Mouse (Mus musculus) hindbrain, embryonic 10.5 days (tissue): Measurements from ENCODE around the gene Gm6614. TPM values are rescaled to one million over a fixed set of nuclear protein-coding genes. Genes with fewer than 3 reads are reported as not detected.
"Not testable (repeated sequence)": the region's sequence is repeated elsewhere in the genome, so short reads cannot be mapped to it uniquely, and the experiment has no call there.

Experiments
- DNase-seq: peaks from one replicate; pipeline ENCODE4 v3.0.0-alpha.2; 2017; ENCODE audit warnings: low spot score
- H3K27ac ChIP-seq: fragments of 300-500 bp; sonication (generic); 2 replicates; pipeline ENCODE4 v1.5.1; 2016; ENCODE audit warnings: mild to moderate bottlenecking, moderate library complexity
- H3K27me3 ChIP-seq: fragments of 300-500 bp; sonication (generic); 2 replicates; pipeline ENCODE4 v1.6.1; 2016; ENCODE audit warnings: mild to moderate bottlenecking; ENCODE audit not compliant: poor library complexity, insufficient read depth, severe bottlenecking
- H3K36me3 ChIP-seq: fragments of 300-500 bp; sonication (generic); 2 replicates; pipeline ENCODE4 v1.6.1; 2016; ENCODE audit warnings: mild to moderate bottlenecking, moderate library complexity
- H3K4me1 ChIP-seq: fragments of 300-500 bp; sonication (generic); replicated peaks from 2 replicates; pipeline ENCODE4 v1.6.1; 2016; ENCODE audit warnings: mild to moderate bottlenecking
- H3K4me3 ChIP-seq: fragments of 300-500 bp; sonication (generic); 2 replicates; pipeline ENCODE4 v1.5.1; 2016; ENCODE audit warnings: mild to moderate bottlenecking, moderate library complexity
- H3K9me3 ChIP-seq: fragments of 300-500 bp; sonication (generic); 2 replicates; pipeline ENCODE4 v1.6.1; 2016; ENCODE audit warnings: mild to moderate bottlenecking, moderate library complexity
- WGBS: fragments of 180-500 bp; shearing (Covaris S2); methylation state at CpG from one replicate; pipeline ENCODE4 v1.1.7; 2016; 5-methylcytosine and 5-hydroxymethylcytosine counted together
- polyA plus RNA-seq: library from polyadenylated mRNA; unstranded; fragments of >200 nt; fragmentation: Nextera tagmentation; extraction: Ambion mirVana; gene quantifications from 2 replicates; pipeline ENCODE4 v1.2.1, GENCODE M21; 2016

Gene Gm6614
- polyA plus RNA-seq, result not detected in 2 replicates

GRCm38 (mm10) chr6:142011364-142011955 is at the start of gene Gm6614:
Gene Gm6614, minus strand, starts transcription at chr6:142011414.
- Histone ChIP-seq H3K4me1 (no peaks in the 10 kb centered on the region), H3K9me3 (no peaks in the 10 kb centered on the region), H3K27ac (no peak within 1 kb of the TSS), H3K4me3 (no peak within 1 kb of the TSS), H3K27me3 (no peaks in the 10 kb centered on the region), H3K36me3 (no peaks in the 10 kb centered on the region)
- DNase-seq, result no peak
- 91% methylated on average over 4 of the region's 4 CpGs for WGBS

GRCm38 (mm10) chr6:142058281-142058680 is 47.1 kb upstream of the Gm6614 start:
- not testable (repeated sequence) for H3K27me3 ChIP-seq, H3K4me1 ChIP-seq, H3K27ac ChIP-seq, H3K4me3 ChIP-seq, H3K9me3 ChIP-seq, H3K36me3 ChIP-seq, DNase-seq
- 88% methylated on average over 3 of the region's 3 CpGs for WGBS

DNA sequence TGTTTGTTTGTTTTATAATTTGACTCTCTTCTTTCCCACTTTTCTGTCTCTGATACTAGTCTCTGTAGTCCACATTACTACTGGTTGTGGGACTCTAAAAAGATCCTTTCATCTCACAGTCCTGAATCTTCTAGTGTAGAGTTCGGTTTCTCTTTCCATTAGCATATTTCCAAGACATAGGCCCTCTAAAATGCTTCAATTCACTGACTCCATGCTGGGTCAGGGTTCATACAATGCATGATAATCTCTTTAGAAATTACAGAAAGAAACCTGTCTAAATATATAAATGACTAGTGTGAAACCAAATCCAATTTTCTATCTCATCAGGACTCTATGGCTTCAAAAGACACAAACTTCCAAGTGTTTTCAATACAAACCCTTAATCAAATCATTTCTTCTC is 36.5 kb upstream of the Gm6614 start:
- Histone ChIP-seq H3K36me3 (no peaks in the 10 kb centered on the region), H3K4me1 (no peaks in the 10 kb centered on the region), H3K9me3 (no peaks in the 10 kb centered on the region), H3K27me3 (no peaks in the 10 kb centered on the region), H3K27ac (no peak overlapping the region), H3K4me3 (no peak overlapping the region)
- no peak for DNase-seq
- WGBS, result 74% methylated on average over 1 of the region's 1 CpGs

GRCm38 (mm10) chr6:142045746-142046145 is 34.5 kb upstream of the Gm6614 start:
- no peak for DNase-seq
- no peaks in the 10 kb centered on the region for H3K36me3 ChIP-seq
- no peak overlapping the region for H3K4me3 ChIP-seq
- H3K27me3 ChIP-seq, result no peaks in the 10 kb centered on the region
- H3K4me1 ChIP-seq, result no peaks in the 10 kb centered on the region
- 97% methylated on average over 2 of the region's 2 CpGs for WGBS
- no peaks in the 10 kb centered on the region for H3K9me3 ChIP-seq
- H3K27ac ChIP-seq, result no peak overlapping the region

DNA sequence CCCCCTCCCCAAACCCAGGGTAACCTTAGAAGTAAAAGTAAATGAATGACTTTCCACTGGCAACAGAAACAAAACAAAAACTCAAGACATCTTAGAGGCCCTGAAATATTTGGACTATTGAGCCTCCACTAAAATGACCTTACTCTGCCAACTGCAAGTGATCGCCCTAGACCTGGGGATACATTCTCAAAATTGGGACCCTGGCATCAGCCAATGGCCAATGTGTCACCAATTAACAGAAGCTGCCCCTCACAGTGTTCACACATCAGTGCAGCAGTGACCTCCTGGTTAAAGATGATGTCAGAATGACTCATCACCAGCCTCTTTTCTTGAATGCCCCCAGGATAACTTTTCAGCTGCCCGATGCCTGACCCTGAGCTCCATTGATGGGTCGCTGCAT is 30.7 kb upstream of the Gm6614 start:
- H3K4me1 ChIP-seq, result no peaks in the 10 kb centered on the region
- WGBS, result 89% methylated on average over 3 of the region's 3 CpGs
- no peaks in the 10 kb centered on the region for H3K36me3 ChIP-seq
- no peak for DNase-seq
- H3K9me3 ChIP-seq, result no peaks in the 10 kb centered on the region
- H3K4me3 ChIP-seq, result no peak overlapping the region
- H3K27ac ChIP-seq, result no peak overlapping the region
- no peaks in the 10 kb centered on the region for H3K27me3 ChIP-seq

GRCm38 (mm10) chr6:142040306-142041175 is 29.3 kb upstream of the Gm6614 start:
- DNase-seq, result peak; percentile 32
- no peak overlapping the region for H3K27ac ChIP-seq
- H3K4me1 ChIP-seq, result no peaks in the 10 kb centered on the region
- 55% methylated on average over 16 of the region's 16 CpGs for WGBS
- no peaks in the 10 kb centered on the region for H3K27me3 ChIP-seq
- H3K9me3 ChIP-seq, result no peaks in the 10 kb centered on the region
- no peaks in the 10 kb centered on the region for H3K36me3 ChIP-seq
- H3K4me3 ChIP-seq, result no peak overlapping the region

GRCm38 (mm10) chr6:142035771-142036170 is 24.6 kb upstream of the Gm6614 start:
- Histone ChIP-seq H3K4me1 (no peaks in the 10 kb centered on the region), H3K36me3 (no peaks in the 10 kb centered on the region), H3K27me3 (no peaks in the 10 kb centered on the region), H3K9me3 (no peaks in the 10 kb centered on the region), H3K4me3 (no peak overlapping the region), H3K27ac (no peak overlapping the region)
- 84% methylated on average over 2 of the region's 2 CpGs for WGBS
- DNase-seq, result no peak

- H3K36me3 ChIP-seq, result no peaks in the 10 kb centered on the region
- no peak overlapping the region for H3K27ac ChIP-seq
- WGBS, result 85% methylated on average over 3 of the region's 3 CpGs
- H3K4me3 ChIP-seq, result no peak overlapping the region
- no peaks in the 10 kb centered on the region for H3K27me3 ChIP-seq
- no peak for DNase-seq
- no peaks in the 10 kb centered on the region for H3K4me1 ChIP-seq
- no peaks in the 10 kb centered on the region for H3K9me3 ChIP-seq
Measured at GRCm38 (mm10) chr6:142021671-142022070, 10.5 kb upstream of the Gm6614 start.

DNA sequence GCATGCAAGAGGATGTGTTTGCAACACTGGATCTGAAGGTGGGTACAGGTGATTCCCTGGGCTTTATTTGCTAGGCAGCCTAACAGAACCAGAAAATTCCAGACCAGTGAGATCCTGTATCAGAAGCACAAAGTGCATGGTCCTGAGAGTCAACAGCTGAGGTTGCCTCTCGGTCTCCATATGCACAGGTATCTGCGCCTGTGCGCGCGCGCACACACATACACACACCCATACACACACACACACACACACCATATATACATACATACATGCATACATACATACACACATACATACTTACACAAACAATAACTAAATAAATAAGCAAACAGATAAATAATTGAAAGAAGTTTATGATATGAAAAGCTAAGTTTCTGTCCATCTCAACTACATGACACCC is 24.4 kb downstream of the Gm6614 start:
- no peaks in the 10 kb centered on the region for H3K27me3 ChIP-seq
- no peak for DNase-seq
- no peak overlapping the region for H3K4me3 ChIP-seq
- H3K9me3 ChIP-seq, result no peaks in the 10 kb centered on the region
- no peaks in the 10 kb centered on the region for H3K36me3 ChIP-seq
- no peak overlapping the region for H3K27ac ChIP-seq
- no peaks in the 10 kb centered on the region for H3K4me1 ChIP-seq
- WGBS, result 98% methylated on average over 6 of the region's 6 CpGs

- Histone ChIP-seq H3K27ac (no peak overlapping the region), H3K27me3 (no peaks in the 10 kb centered on the region), H3K36me3 (no peaks in the 10 kb centered on the region), H3K4me3 (no peak overlapping the region), H3K4me1 (no peaks in the 10 kb centered on the region), H3K9me3 (no peaks in the 10 kb centered on the region)
- DNase-seq, result no peak
- WGBS, result 82% methylated on average over 3 of the region's 3 CpGs
Measured at GRCm38 (mm10) chr6:141984644-141985043, 26.6 kb downstream of the Gm6614 start.

- H3K27me3 ChIP-seq, result no peaks in the 10 kb centered on the region
- WGBS, result 84% methylated on average over 1 of the region's 1 CpGs
- no peaks in the 10 kb centered on the region for H3K36me3 ChIP-seq
- H3K4me1 ChIP-seq, result no peaks in the 10 kb centered on the region
- H3K27ac ChIP-seq, result no peak overlapping the region
- H3K9me3 ChIP-seq, result no peaks in the 10 kb centered on the region; the same call in 1 of the 2 replicates
- DNase-seq, result no peak
- H3K4me3 ChIP-seq, result no peak overlapping the region
Measured at GRCm38 (mm10) chr6:141962420-141962819, 48.8 kb downstream of the Gm6614 start.

- Histone ChIP-seq H3K9me3 (peaks cover under 1% of the 10 kb centered on the region), H3K4me1 (no peaks in the 10 kb centered on the region), H3K27ac (no peak overlapping the region), H3K27me3 (no peaks in the 10 kb centered on the region), H3K36me3 (no peaks in the 10 kb centered on the region), H3K4me3 (no peak overlapping the region)
- WGBS, result 93% methylated on average over 3 of the region's 3 CpGs
- DNase-seq, result no peak
Measured at GRCm38 (mm10) chr6:141961861-141962260, 49.4 kb downstream of the Gm6614 start.

DNA sequence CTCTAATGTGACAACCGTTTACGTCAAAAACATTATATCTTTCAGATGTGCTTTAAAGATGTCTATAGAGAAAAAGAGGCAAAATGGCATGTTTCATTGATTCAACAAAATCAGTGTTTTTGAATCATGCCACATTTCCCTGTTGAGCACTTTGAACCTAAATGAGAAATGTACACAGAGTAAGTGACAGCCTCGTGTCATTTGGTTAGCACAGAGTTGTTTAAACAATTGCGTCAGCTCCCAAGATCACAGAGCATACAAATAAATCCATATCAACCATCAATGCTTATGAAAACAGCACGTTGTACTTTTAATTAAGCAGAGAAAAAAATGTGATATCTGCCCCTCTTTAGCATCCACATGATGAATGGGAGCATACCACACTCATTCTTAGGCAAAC is 50.7 kb downstream of the Gm6614 start:
- H3K36me3 ChIP-seq, result no peaks in the 10 kb centered on the region

More for the DNA sequence above, 50.7 kb downstream of the Gm6614 start:
- Histone ChIP-seq H3K27ac (no peak overlapping the region), H3K27me3 (no peaks in the 10 kb centered on the region), H3K4me3 (no peak overlapping the region), H3K4me1 (no peaks in the 10 kb centered on the region), H3K9me3 (peaks cover 5% of the 10 kb centered on the region)
- WGBS, result 82% methylated on average over 5 of the region's 5 CpGs
- DNase-seq, result no peak
